Mouse (Mus musculus) adrenal gland, postnatal 25 days (tissue): ENCODE measurements at regions not wholly inside any gene's neighbourhood (a gene's known extent, or its start where the extent isn't known, plus 50 kb on each side); places are given as distances from the start of the nearest gene placed in this dataset.
A peak's percentile ranks its signal among the peaks of the same experiment; 100 is the strongest.
"Not testable (repeated sequence)": the region's sequence is repeated elsewhere in the genome, so short reads cannot be mapped to it uniquely, and the experiment has no call there.

ENCODE experiments used
- DNase-seq: peaks from one replicate; pipeline ENCODE4 v3.0.0; 2021; ENCODE audit warnings: mixed read lengths

DNA sequence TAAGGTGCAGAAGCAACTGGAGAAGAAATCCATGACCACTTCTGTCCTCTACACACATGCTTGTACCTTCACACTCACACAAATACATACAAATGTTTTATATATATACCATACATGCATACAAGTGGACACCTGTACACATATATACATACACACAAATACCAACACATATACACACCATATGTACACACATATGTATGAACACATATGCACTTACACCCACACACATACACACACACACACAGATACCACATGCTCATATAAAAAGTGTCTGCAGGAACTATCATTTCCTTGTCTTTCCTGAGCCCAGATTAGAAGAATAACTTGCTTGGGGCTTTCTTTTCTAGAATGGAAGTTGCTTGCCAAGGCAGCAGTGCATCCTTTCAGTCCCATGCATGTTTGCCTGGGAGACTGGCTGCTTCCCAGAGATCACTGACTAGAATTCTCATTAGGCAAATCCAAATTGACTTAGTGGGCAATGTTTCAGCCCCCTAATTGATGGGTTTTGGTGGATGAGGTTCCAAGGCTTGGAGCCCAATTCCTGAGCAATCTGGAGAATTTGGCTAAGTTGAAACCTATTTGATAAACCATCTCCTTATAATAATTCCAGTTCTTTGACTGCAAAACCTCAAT is 169.2 kb upstream of the Hddc2 start:
- no peak for DNase-seq

DNA sequence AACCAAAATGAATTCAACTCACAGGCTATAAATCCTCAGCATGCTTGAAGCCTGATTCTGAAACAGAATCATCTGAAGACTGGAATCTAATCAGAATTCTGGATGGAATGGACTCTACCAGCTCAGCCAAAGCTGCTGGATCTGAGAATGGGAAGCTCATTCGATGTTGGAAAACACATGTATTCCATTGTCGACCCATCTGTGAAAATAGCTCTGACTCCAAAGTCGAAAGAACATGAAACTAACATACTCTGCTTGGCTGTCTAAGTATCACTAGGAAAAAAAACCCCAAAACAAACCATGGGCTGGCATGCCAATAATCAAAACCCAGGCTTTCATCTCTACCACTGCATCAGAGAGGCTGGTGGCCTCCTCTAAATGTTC is 168.7 kb upstream of the Hddc2 start:
- no peak for DNase-seq

DNA sequence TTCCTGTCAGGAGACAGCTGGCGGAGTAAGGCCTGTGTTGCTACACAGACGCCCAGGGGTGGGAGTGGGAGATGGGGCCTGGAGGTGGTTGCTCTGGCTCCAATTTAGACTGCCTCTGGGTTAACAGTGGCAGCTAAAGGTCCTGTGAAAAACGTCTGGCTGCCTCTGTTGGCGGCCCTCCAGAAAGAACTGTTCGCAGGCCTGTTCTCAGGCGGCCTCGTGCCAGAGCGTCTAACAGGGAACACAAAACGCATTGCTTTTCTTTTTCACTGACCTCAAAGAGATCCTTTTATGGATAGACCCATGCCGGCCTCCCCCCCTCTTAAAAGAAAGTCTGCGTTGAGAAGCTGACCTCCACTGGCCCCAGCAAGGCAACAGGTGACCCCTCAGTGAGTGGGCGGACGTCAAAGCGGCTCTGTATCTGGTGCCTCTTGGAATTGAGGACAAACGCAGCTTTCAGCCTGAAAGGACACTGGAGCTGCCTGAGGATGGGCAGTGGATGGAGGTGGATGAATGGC is 140.0 kb upstream of the Hddc2 start:
- peak; percentile 57 for DNase-seq

DNA sequence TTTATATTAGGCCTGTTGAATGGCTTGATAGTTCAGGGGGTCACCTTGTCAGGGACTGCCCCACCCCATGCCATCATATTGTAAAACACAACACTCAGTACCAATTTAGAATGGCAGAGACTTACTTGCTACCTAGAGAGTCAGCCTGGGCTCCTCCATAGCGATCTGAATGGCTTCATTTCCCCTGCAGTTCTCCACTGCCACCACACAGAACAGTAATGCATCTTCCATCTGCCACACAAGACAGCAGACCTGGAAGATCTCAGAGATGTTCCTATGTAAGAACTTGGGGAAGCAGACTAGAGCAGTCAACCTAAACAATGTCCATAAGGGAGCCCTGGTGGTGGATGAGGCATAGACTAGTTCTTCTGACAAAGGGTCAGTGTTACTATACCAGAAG is 123.6 kb upstream of the Hddc2 start:
- DNase-seq: no peak

DNA sequence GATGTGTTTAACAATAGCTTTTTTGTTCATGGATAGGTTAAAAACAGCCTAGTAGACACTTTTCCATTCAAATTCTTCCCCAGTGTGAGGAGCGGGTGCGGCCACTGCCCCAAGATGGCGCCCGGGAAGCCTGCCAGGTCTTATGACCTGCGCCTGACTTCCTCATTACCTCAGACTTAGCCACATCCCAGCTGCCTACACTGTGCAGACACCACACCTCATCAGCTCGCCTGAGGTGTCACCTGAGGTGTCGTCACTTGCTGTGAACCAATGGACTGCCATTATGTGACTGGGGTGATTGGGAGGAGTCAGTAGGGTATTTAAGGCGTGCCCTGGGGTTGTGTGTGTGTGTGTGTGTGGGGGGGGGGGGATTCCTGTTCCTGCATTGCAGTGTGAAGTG is 101.0 kb upstream of the Hddc2 start:
- DNase-seq: not testable (repeated sequence)

DNA sequence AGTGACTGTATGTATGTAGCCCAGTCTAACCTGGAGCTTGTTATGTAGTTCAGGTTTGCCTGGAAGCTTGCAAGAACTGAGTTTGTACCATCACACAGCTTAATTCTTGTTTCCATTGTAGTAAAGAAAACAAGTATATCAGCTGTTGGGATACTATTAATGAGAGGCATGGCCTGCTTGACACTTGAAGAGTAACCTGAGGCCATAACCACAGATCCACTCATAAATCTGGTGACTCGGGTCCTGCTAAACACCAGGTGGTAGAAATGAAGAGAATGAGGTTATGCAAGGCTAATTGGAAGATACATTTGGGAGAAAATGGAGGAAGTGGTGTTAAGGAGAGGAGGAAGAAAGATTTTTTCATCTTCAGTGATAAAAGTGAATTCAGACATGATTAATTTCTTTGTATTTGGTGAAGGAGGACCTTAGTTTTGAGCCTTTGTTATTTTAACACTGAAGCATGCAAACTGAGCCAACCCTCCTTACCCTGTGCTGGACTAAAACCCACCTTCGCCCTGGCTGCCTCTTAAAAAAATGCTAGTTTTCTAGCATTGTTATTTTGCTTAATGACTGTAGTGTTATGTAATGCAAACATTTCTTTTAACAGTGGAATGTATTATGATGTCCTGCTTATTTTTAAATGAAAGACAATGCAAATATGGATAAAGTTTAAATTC is 100.3 kb upstream of the Hddc2 start:
- no peak for DNase-seq

DNA sequence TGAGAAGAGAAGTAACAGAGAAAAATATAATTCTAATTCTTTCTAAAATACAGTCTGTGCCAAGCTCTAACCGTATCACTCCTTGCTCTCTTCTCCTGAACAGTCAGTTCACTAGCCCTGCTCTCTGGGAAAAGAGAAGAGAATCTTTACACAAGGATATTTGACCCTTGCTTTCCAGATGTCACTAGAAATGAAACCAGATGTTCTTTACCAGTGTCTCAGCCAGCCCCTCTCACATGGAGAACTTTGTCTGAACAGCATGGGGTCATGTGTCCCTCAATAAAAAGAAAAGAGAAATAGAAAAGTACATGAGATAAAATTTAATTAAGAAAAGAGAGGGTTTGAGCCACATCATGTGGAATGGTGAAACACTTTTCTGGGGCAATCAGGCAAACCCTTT is 91.3 kb upstream of the Hddc2 start:
- no peak for DNase-seq

DNA sequence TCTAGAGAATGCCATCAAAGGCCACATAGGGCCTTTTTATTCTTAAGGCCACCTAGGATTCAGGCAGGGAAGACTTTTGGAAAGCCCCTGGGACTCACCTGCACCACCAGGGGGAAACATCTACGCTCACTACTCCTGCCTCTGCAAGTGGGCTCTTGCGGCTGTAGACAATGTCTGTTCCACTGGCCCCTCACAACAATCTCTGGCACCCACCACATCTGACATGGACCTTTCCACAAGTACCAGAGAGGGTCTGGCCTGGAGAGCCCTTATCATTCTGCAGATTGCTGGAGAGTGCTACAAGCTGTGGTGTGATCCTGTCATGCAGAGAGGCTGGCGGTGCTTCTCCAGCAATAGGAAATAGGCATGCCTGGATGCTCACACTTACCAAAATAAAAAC is 84.1 kb upstream of the Hddc2 start:
- DNase-seq: no peak

DNA sequence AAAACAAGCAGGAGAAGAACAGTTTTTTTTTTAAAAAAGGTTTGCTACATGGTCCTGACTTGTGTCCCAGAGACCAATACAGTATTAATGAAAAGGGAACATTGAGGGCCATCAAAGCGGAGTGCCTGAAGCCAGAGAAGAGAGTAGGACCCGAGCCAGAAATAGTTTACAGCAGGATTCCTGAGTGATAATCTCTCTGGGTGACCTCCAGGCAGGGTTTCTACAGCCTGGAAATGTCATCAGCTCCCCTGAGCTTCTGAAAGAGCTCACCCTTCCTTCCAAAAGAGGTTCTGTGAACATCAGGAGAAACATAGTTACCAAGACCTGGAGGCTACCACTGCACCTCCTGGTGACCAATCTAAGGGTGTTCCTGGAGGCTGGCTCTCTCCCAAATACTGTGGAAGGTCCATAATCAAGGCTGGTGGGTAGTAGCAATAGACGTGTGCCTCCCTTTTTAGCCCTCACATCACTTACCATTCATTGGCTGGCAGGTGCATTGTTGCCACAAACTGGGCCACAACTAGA is 70.7 kb upstream of the Hddc2 start:
- no peak for DNase-seq

DNA sequence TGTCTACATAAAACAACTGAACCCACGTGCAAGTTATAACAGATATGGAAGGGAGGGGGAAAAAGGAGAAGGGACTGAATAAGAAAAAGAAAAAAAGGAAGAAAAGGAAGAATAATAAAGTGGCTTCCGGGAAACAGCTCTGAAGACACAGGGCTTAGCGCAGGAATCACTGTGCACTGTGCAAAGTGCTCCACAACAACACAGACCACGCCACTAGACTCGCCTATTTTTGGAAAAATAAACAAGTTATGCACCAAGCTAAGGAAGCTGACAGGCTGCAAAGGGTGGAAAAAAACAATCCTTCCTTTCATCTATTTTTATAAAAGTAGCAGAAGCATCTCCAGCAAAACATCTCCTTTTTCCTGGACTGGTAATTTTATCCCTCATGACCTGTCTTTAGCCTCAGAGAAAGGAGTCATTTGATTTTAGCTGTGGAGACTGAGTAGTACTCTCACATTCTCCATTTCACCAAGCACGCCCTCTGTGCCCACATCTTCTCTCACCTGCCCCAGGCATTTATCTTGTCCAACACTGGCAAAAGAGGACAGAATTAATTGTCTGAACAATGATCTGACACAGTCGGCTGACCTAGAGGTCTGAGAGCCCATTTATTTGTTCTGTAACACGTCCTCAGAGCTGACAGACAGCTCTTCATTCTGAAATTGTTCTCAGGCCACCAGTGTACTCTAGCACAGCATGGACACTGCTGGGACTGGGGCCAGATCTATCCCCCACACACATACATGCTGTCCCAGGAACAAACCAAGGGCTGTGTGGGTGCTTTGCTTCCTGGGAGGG is 60.4 kb upstream of the Hddc2 start:
- DNase-seq: no peak

DNA sequence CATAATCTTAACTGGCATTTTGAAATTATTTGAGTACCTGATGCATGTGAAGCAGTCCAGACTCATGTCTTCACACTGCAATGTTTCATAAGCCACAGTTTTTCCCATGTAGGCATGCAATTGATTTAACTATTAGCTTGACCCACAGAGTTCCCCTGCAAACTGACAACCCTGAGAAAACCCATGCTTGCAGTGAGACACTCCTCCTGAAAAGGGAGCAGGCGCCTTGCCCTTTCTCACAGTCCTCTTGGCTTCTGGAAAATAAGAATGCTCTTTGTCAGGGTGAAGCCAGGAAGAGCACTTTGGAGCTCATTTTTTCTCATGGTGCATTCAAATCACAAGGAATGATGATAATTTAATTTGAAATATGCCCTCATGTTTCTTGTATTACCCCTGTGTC is 56.2 kb upstream of the Hddc2 start:
- no peak for DNase-seq

DNA sequence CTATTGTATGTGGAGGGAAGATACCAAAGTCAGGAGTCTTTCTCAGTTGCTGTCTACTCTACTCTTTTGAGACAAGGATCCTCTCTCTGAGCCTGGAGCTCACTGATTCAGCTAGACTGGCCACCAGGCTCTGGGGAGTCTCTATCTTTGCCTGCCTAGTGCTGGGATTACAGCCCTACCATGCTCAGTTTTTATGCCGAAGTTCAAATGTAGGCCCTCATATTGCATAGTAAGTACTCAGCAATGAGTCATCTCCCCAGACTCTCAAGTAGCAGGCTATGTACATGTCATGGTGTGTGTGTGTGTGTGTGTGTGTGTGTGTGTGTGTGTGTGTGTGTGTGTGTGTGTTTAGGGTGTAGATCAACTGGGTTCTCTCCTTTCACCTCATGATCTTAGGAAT is 55.6 kb upstream of the Hddc2 start:
- no peak for DNase-seq

DNA sequence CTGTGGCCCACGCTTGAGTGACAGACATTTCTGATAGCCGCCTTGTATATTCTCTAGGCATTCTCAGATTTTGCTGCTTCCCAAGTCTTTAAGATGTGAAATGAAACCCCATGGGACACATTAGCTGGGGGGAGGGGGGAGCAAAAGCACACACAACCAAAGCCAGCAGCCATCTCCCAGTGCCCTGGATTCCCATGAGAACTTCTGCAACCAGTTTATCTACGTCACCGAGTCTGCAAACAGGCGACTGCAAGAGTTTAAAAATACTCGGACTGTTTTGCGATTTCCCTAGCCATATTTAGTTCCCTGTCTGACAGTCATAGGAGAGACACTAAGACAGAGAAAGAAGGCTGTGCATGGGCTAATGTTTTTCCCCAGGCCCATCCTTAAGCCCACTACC is 52.3 kb upstream of the Hddc2 start:
- DNase-seq: no peak
